Mouse (Mus musculus): ENCODE results near the gene Olfr807.

Gene Olfr807

DNA sequence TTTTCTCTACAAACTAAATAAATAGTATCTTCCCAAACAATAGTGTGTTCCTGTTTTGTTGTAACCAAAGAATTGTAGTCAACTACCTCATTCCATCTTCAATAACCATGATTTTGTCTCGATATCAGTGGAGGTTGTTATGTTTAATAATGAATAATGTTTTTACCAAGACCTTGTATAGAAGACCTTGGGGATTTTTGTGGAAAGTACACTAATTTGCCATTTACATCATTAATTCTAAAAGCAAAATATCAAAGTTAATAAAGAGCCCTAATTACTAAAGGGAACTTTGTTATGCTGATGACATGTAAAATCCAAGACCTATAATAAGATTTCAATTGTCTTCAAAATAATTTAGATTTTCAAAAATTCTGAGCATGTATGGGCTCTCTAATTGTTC, at the start of gene Olfr807:
Gene Olfr807 (minus strand): TSS at position 101 of the 400 bp plus-strand sequence.
- DNase-seq (ENCODE audit: low read depth, low spot score): no peak
- Histone ChIP-seq H3K36me3 (ENCODE audit: control insufficient read depth, insufficient read depth, low read length, poor library complexity, severe bottlenecking) (no peaks in the 10 kb centered on the region), H3K27me3 (ENCODE audit: control insufficient read depth, insufficient read depth, low read length, poor library complexity, severe bottlenecking) (no peaks in the 10 kb centered on the region)

GRCm38 (mm10) chr10:129804296-129804695, 46.7 kb upstream of the Olfr807 start, which contains the start of gene Olfr811:
Gene Olfr811 (minus strand): TSS chr10:129804396.
- H3K27me3 ChIP-seq (ENCODE audit: control insufficient read depth, insufficient read depth, low read length, poor library complexity, severe bottlenecking): no peaks in the 10 kb centered on the region
- no peaks in the 10 kb centered on the region for H3K36me3 ChIP-seq (ENCODE audit: control insufficient read depth, insufficient read depth, low read length, poor library complexity, severe bottlenecking)
- no peak for DNase-seq (ENCODE audit: low read depth, low spot score)

GRCm38 (mm10) chr10:129794817-129795216, 37.2 kb upstream of the Olfr807 start, which contains the start of gene Olfr810:
Gene Olfr810 (minus strand): TSS chr10:129794917.
- no peaks in the 10 kb centered on the region for H3K36me3 ChIP-seq (ENCODE audit: control insufficient read depth, insufficient read depth, low read length, poor library complexity, severe bottlenecking)
- no peaks in the 10 kb centered on the region for H3K27me3 ChIP-seq (ENCODE audit: control insufficient read depth, insufficient read depth, low read length, poor library complexity, severe bottlenecking)
- DNase-seq (ENCODE audit: low read depth, low spot score): no peak

GRCm38 (mm10) chr10:129778123-129778522, 20.5 kb upstream of the Olfr807 start:
- Histone ChIP-seq H3K36me3 (ENCODE audit: control insufficient read depth, insufficient read depth, low read length, poor library complexity, severe bottlenecking) (no peaks in the 10 kb centered on the region), H3K27me3 (ENCODE audit: control insufficient read depth, insufficient read depth, low read length, poor library complexity, severe bottlenecking) (no peaks in the 10 kb centered on the region)
- no peak for DNase-seq (ENCODE audit: low read depth, low spot score)

DNA sequence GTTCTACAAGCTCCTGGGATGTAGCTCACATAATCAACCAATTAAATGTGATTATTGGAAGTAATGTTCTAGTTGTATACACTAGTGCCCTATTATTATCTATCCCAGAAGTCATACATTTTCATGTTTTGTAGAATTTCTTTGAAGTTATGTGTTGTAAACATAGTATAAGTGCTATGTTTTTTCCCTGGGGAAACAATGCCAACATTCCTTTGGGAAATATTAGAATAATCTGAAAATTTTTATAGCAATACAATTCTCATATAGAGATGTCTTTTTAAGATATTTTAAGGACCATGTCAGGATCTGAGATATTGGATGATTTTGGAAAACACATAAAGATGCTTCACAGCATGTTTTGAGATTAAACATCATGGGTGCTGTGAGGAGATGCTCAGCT, 16.7 kb upstream of the Olfr807 start, which contains the start of gene Olfr809:
Gene Olfr809 (plus strand): TSS at position 301 of the 400 bp plus-strand sequence.
- no peaks in the 10 kb centered on the region for H3K36me3 ChIP-seq (ENCODE audit: control insufficient read depth, insufficient read depth, low read length, poor library complexity, severe bottlenecking)
- DNase-seq (ENCODE audit: low read depth, low spot score): no peak
- no peaks in the 10 kb centered on the region for H3K27me3 ChIP-seq (ENCODE audit: control insufficient read depth, insufficient read depth, low read length, poor library complexity, severe bottlenecking)

DNA sequence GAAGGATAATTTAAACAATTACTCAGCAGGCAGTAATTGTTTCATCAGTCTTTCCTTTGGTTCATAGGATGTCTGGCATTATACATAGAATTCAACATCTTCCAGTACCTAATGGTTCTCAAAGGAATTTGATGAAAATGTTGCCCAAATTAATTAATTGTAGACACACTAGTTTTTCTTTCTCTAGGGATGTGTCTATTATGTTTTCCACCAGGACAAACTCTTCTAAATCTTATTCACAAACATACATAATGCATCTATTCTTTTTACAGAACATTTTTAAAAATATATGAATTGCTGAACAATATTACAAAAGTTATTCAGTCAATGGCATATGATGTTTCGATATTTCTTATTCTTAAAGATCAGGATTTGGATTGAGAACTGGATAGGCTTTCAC, 7.6 kb upstream of the Olfr807 start, which contains the start of gene Olfr808:
Gene Olfr808 (plus strand): TSS at position 301 of the 400 bp plus-strand sequence.
- no peaks in the 10 kb centered on the region for H3K27me3 ChIP-seq (ENCODE audit: control insufficient read depth, insufficient read depth, low read length, poor library complexity, severe bottlenecking)
- H3K36me3 ChIP-seq (ENCODE audit: control insufficient read depth, insufficient read depth, low read length, poor library complexity, severe bottlenecking): no peaks in the 10 kb centered on the region
- no peak for DNase-seq (ENCODE audit: low read depth, low spot score)

DNA sequence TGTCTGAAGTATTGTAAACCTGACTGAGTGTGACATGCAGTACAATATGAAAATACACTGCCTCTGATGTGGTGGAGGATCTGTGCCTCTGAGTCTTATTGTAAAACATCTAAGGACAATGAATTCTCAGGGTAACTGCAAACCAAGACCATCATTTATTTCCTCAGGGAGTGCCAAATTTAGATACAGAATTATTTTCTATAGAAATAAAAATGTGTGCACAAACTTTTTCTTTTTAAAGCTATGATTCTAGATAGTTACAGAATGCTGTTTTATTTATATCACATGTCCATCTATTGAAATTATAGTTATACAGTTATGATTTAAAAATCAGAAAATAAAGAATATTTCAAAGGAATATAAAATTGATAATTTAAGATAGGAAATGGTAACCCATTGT, 15.8 kb downstream of the Olfr807 start, which contains the start of gene Olfr806:
Gene Olfr806 (minus strand): TSS at position 101 of the 400 bp plus-strand sequence.
- DNase-seq (ENCODE audit: low read depth, low spot score): no peak
- H3K27me3 ChIP-seq (ENCODE audit: control insufficient read depth, insufficient read depth, low read length, poor library complexity, severe bottlenecking): no peaks in the 10 kb centered on the region
- H3K36me3 ChIP-seq (ENCODE audit: control insufficient read depth, insufficient read depth, low read length, poor library complexity, severe bottlenecking): no peaks in the 10 kb centered on the region

GRCm38 (mm10) chr10:129729275-129729674, 28.3 kb downstream of the Olfr807 start, which contains the start of gene Olfr805:
Gene Olfr805 (minus strand): TSS chr10:129729375.
- Histone ChIP-seq H3K27me3 (ENCODE audit: control insufficient read depth, insufficient read depth, low read length, poor library complexity, severe bottlenecking) (no peaks in the 10 kb centered on the region), H3K36me3 (ENCODE audit: control insufficient read depth, insufficient read depth, low read length, poor library complexity, severe bottlenecking) (no peaks in the 10 kb centered on the region)
- DNase-seq (ENCODE audit: low read depth, low spot score): no peak
